10 mouse cellular contexts compared by ENCODE assay signal in genomic region chr13:92732836-92733235, GRCm38 (mm10).
DNase-seq lines count a peak whose midpoint lies in the region; ATAC-seq and TF ChIP-seq lines count a peak whose summit lies in the region.
"Had no signal": no experiment of that assay in that cellular context is flagged by ENCODE, and none has a peak within 500 bp of the region (broad histone marks: within the 10 kb centered on the region; RNA-seq: fewer than 3 reads in every experiment).

No protein-coding gene starts in this region.

- no peak overlapping the region for H3ac ChIP-seq in myocyte (ENCODE audit: control insufficient read depth, insufficient read length)

- DNase-seq in hindbrain, embryonic 14.5 days (ENCODE audit: low spot score): no peak
- DNase-seq in lung, postnatal 25 days (ENCODE audit: low spot score): no peak
- DNase-seq in kidney, postnatal 25 days: no peak
- DNase-seq: kidney, adult 11 months had no signal

- H3K27me3 ChIP-seq in hindbrain, embryonic 14.5 days (ENCODE audit: control insufficient read depth, insufficient read depth, low read length): no peaks in the 10 kb centered on the region
- H3K27me3 ChIP-seq in hindbrain, embryonic 12.5 days: no peaks in the 10 kb centered on the region
- H3K27me3 ChIP-seq in lung, embryonic 15.5 days: no peaks in the 10 kb centered on the region
- no peaks in the 10 kb centered on the region for H3K27me3 ChIP-seq in forebrain, embryonic 16.5 days (replicated peaks; ENCODE audit: control insufficient read depth, insufficient read depth, low read length)
- H3K27me3 ChIP-seq in myocyte (ENCODE audit: control insufficient read depth, insufficient read depth, insufficient read length): no peaks in the 10 kb centered on the region
- H3K27me3 ChIP-seq: embryonic facial prominence, embryonic 13.5 days; midbrain, embryonic 15.5 days had no signal

- no peaks in the 10 kb centered on the region for H3K79me2 ChIP-seq in myocyte (ENCODE audit: control insufficient read depth, insufficient read depth)

- TF ChIP-seq POLR2A in myocyte (IDR thresholded peaks at IDR 0.05; ENCODE audit: insufficient read length, low read depth): no peak

- H3K9ac ChIP-seq in hindbrain, embryonic 14.5 days: no peak overlapping the region
- no peak overlapping the region for H3K9ac ChIP-seq in hindbrain, embryonic 12.5 days
- no peak overlapping the region for H3K9ac ChIP-seq in lung, embryonic 15.5 days
- H3K9ac ChIP-seq in forebrain, embryonic 16.5 days (replicated peaks; ENCODE audit: low read depth, low read length): no peak overlapping the region
- H3K9ac ChIP-seq: embryonic facial prominence, embryonic 13.5 days; midbrain, embryonic 15.5 days had no signal

- no peak overlapping the region for H3K4me2 ChIP-seq in hindbrain, embryonic 14.5 days (replicated peaks)
- no peak overlapping the region for H3K4me2 ChIP-seq in hindbrain, embryonic 12.5 days (replicated peaks)
- H3K4me2 ChIP-seq in lung, embryonic 15.5 days: no peak overlapping the region
- H3K4me2 ChIP-seq in forebrain, embryonic 16.5 days (ENCODE audit: low read length): no peak overlapping the region
- H3K4me2 ChIP-seq in myocyte (ENCODE audit: low read depth): peak overlapping the region; percentile 76
- H3K4me2 ChIP-seq: embryonic facial prominence, embryonic 13.5 days; midbrain, embryonic 15.5 days had no signal

- no peaks in the 10 kb centered on the region for H3K36me3 ChIP-seq in hindbrain, embryonic 14.5 days (replicated peaks; ENCODE audit: control insufficient read depth, insufficient read depth)
- no peaks in the 10 kb centered on the region for H3K36me3 ChIP-seq in hindbrain, embryonic 12.5 days
- H3K36me3 ChIP-seq in lung, embryonic 15.5 days: no peaks in the 10 kb centered on the region
- no peaks in the 10 kb centered on the region for H3K36me3 ChIP-seq in forebrain, embryonic 16.5 days (ENCODE audit: control insufficient read depth, insufficient read depth)
- no peaks in the 10 kb centered on the region for H3K36me3 ChIP-seq in myocyte (ENCODE audit: control insufficient read depth, insufficient read depth)
- H3K36me3 ChIP-seq: embryonic facial prominence, embryonic 13.5 days; midbrain, embryonic 15.5 days had no signal

- 76% methylated on average over 5 of the region's 5 CpGs for WGBS in hindbrain, embryonic 14.5 days
- WGBS in hindbrain, embryonic 12.5 days: 87% methylated on average over 5 of the region's 5 CpGs
- WGBS in lung, embryonic 15.5 days: 65% methylated on average over 5 of the region's 5 CpGs
- 72% methylated on average over 5 of the region's 5 CpGs for WGBS in forebrain, embryonic 16.5 days

- H3K9me3 ChIP-seq in hindbrain, embryonic 14.5 days (ENCODE audit: control insufficient read depth, low read length): no peaks in the 10 kb centered on the region
- no peaks in the 10 kb centered on the region for H3K9me3 ChIP-seq in hindbrain, embryonic 12.5 days (replicated peaks)
- H3K9me3 ChIP-seq in lung, embryonic 15.5 days: no peaks in the 10 kb centered on the region
- no peaks in the 10 kb centered on the region for H3K9me3 ChIP-seq in forebrain, embryonic 16.5 days (ENCODE audit: control insufficient read depth, low read length)
- H3K9me3 ChIP-seq: embryonic facial prominence, embryonic 13.5 days; midbrain, embryonic 15.5 days had no signal

- peak overlapping the region; percentile 52; the same call in 1 of the 2 replicates for H3K27ac ChIP-seq in hindbrain, embryonic 14.5 days
- no peak overlapping the region for H3K27ac ChIP-seq in hindbrain, embryonic 12.5 days
- no peak overlapping the region for H3K27ac ChIP-seq in lung, embryonic 15.5 days
- H3K27ac ChIP-seq in forebrain, embryonic 16.5 days (ENCODE audit: low read length): peak overlapping the region; percentile 81
- H3K27ac ChIP-seq: embryonic facial prominence, embryonic 13.5 days; midbrain, embryonic 15.5 days had no signal

- H3K4me1 ChIP-seq in hindbrain, embryonic 14.5 days (replicated peaks; ENCODE audit: control insufficient read depth, insufficient read depth, low read length): peaks cover 6% of the 10 kb centered on the region
- peaks cover 13% of the 10 kb centered on the region for H3K4me1 ChIP-seq in hindbrain, embryonic 12.5 days
- peaks cover 15% of the 10 kb centered on the region for H3K4me1 ChIP-seq in lung, embryonic 15.5 days
- H3K4me1 ChIP-seq in forebrain, embryonic 16.5 days (replicated peaks; ENCODE audit: control insufficient read depth, insufficient read depth, low read length): peaks cover 35% of the 10 kb centered on the region

- H3K4me3 ChIP-seq in hindbrain, embryonic 14.5 days (replicated peaks; ENCODE audit: low read length): no peak overlapping the region
- H3K4me3 ChIP-seq in hindbrain, embryonic 12.5 days: no peak overlapping the region
- no peak overlapping the region for H3K4me3 ChIP-seq in lung, embryonic 15.5 days
- no peak overlapping the region for H3K4me3 ChIP-seq in forebrain, embryonic 16.5 days (replicated peaks; ENCODE audit: low read length)
- no peak overlapping the region for H3K4me3 ChIP-seq in myocyte
- H3K4me3 ChIP-seq: embryonic facial prominence, embryonic 13.5 days; midbrain, embryonic 15.5 days had no signal

- no peak for ATAC-seq in hindbrain, embryonic 14.5 days (ENCODE audit: low FRiP score)
- no peak for ATAC-seq in hindbrain, embryonic 12.5 days (ENCODE audit: low FRiP score)
- peak; percentile 12; the same call in 1 of the 2 replicates for ATAC-seq in lung, embryonic 15.5 days (ENCODE audit: borderline replicate concordance, extremely low read depth, low FRiP score, low TSS enrichment)
- ATAC-seq in forebrain, embryonic 16.5 days: no peak

TF ChIP-seq in myocyte, 11 proteins besides CTCF, POLR2A, EP300 and RAD21:
- TF ChIP-seq REST (IDR thresholded peaks at IDR 0.05; ENCODE audit: insufficient read depth, insufficient read length): no peak
- TF ChIP-seq USF1 (IDR thresholded peaks at IDR 0.05; ENCODE audit: low read depth): no peak
- TF ChIP-seq MAX (IDR thresholded peaks at IDR 0.05; ENCODE audit: low read depth): no peak
- no peak for TF ChIP-seq SRF (IDR thresholded peaks at IDR 0.05; ENCODE audit: control insufficient read depth, insufficient read length, low read depth)
- no peak for TF ChIP-seq TCF3 (IDR thresholded peaks at IDR 0.05; ENCODE audit: insufficient read length, low read depth)
- TF ChIP-seq TCF12 (IDR thresholded peaks at IDR 0.05; ENCODE audit: insufficient read depth, poor library complexity, severe bottlenecking): no peak
- TF ChIP-seq POLR2AphosphoS2 (IDR thresholded peaks at IDR 0.05; ENCODE audit: insufficient read length, low read depth): no peak
- TF ChIP-seq CEBPB (IDR thresholded peaks at IDR 0.05; ENCODE audit: insufficient read depth, poor library complexity, severe bottlenecking): no peak
- TF ChIP-seq MYOD1 (IDR thresholded peaks at IDR 0.05; ENCODE audit: control insufficient read depth in 1 of 3, insufficient read length in 2 of 3, low read depth in 2 of 3): no peak
- TF ChIP-seq MYOG (IDR thresholded peaks at IDR 0.05; ENCODE audit: control insufficient read depth in 1 of 3, insufficient read depth in 1 of 3, insufficient read length in 2 of 3, low read depth in 2 of 3): no peak
- TF ChIP-seq E2F4 (IDR thresholded peaks at IDR 0.05; ENCODE audit: insufficient read depth): no peak

Comparison
In these comparisons a context has a peak if more than half of its experiments do, and no peak if none do; other contexts are left out.
1. H3K27ac ChIP-seq: peak in hindbrain, embryonic 14.5 days (single experiment) and forebrain, embryonic 16.5 days (single experiment); none in hindbrain, embryonic 12.5 days (single experiment) and lung, embryonic 15.5 days (single experiment).